Mouse (Mus musculus) spleen, postnatal 10 days (tissue): ENCODE results near the gene Spata48.

Source experiments
- DNase-seq, 2 experiments: peaks; one replicate each; pipeline ENCODE4 v3.0.0; 2021 to 2022; ENCODE audit warnings: low spot score in 2 of 2

Spata48 gene

GRCm38 (mm10) chr11:11461635-11462560 lies at the start of gene Spata48, which contains the start of gene Zpbp:
Gene Spata48 (plus strand): TSS chr11:11462094.
Gene Zpbp (minus strand): TSS chr11:11462408.
- DNase-seq, result peak; percentile 95 to 96

- DNase-seq, result no peak
Observed at GRCm38 (mm10) chr11:11414188-11414587, 47.7 kb upstream of the Spata48 start.

GRCm38 (mm10) chr11:11417356-11417755 lies 44.5 kb upstream of the Spata48 start:
- DNase-seq, result no peak

GRCm38 (mm10) chr11:11455037-11455436 lies 6.9 kb upstream of the Spata48 start:
- no peak for DNase-seq

DNA sequence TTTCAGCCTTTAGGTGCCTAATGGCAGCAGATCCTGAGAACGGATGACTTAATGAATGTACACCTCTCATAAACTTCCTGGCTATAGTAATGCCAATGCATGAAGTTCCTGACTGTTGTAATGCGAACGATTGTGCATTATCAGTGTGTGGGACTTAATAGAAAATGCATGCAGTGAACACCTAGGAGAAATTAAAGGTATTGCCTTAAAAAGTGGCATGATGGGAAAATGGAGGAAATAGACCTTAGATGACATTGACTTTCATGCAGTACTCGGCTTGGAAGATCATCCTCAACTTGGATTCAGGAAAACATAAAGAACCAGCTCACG lies 632 bp downstream of the Spata48 start:
- no peak for DNase-seq

DNA sequence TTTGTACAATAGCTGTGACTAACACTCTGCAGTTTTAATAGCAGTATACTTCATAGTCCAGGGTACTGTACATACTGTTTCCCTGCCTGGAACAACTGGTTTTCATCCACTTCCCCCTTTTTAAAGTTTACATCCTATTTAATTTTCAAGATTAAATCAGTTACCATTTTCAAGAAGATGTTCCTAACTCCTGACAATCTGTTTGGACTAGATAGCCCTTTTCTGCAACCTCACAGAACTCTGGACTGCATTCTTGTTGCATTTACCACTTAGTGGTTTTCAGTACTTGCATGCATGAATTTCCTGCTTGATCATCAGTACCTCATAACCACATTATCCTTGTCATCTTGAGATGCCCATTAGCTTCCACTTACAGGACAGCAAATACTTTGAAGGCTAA lies 7.0 kb downstream of the Spata48 start:
- no peak for DNase-seq

DNA sequence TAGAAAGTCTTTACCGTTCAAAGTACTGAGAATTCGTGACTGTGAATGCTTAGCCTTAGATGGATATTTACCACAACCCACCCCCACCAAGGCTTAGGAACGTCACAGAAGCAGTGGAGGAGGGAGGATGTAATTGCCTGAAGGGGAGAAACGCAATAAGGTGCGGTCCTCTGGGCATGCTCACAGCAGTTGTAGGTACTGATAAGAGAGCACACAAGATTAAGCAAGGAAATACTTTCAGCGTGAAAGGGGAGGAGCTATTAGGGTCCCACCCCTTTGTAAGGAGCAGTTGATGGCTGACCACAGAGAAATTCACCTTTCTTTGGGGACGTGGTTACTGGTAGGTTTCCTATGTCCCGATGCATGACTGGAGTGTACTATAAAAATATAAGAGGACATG lies 22.5 kb downstream of the Spata48 start:
- DNase-seq, result no peak

DNA sequence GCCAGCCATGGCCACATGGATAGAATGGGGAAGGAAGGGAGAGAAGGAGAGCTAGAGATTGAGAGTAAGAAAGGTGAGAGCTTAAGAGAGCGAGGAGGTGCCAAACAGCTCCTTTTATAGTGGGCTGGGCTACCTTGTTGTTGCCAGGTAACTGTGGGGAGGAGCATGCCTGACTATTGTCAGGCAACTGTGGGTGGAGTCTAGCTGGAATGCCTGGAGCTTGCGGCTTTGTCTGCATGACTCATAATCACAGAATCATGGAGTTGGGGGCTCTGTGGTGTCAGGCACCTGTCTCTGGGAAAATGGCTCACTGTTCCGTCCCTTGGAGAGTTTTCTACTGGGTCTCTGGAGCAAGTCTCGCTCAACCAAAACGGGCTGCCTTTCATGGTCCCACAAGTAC lies 30.1 kb downstream of the Spata48 start:
- DNase-seq, result no peak

- DNase-seq, result no peak
Observed at GRCm38 (mm10) chr11:11495697-11496096, 33.8 kb downstream of the Spata48 start.

- peak in 1 of 2 experiments; percentile 65 for DNase-seq
Observed at GRCm38 (mm10) chr11:11499944-11500343, 38.0 kb downstream of the Spata48 start.

DNA sequence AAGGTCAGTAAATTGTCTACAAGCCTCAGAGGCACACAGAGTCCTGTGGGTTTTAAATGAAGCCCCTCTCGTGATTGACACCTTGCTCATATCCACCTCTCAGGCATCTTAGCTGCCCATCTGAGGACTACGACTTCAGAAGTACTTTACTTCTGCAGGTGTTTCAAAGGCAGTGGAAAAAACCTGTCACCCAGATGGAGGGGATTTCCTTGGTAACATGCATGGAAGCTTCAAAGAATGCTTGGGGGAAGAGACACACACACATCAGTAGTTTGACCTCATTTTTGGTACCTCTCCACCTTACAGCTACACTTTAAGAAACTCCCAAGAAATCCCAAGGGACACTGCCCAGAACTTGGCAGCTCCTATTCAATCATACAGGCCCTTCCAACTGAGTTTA lies 44.3 kb downstream of the Spata48 start:
- DNase-seq, result no peak

- no peak for DNase-seq
Observed at GRCm38 (mm10) chr11:11509413-11509812, 47.5 kb downstream of the Spata48 start.

GRCm38 (mm10) chr11:11512056-11512455 lies 50.2 kb downstream of the Spata48 start:
- DNase-seq, result no peak

GRCm38 (mm10) chr11:11513008-11513799 lies 51.3 kb downstream of the Spata48 start:
- DNase-seq, result no peak

DNA sequence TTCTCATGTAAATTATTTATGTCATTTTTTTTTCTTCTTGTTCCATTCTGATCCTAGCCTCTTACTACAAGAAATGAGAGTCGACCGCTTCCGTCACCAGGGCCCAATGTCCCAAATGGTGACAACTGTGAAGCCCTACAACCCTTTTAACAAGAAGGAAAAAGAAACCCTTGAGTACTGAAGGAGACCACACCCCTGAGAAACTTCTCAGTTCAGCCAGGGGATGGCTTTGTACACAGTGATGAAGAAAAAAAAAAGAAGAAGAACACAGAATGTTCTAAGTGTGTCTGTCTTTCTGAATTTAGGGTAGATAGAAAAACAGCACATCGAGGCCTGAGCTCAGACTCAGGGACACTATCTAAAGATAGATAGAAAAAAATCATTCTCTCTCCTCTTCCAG lies 53.0 kb downstream of the Spata48 start:
- no peak for DNase-seq

GRCm38 (mm10) chr11:11517781-11518435 lies 56.0 kb downstream of the Spata48 start:
- DNase-seq, result no peak

DNA sequence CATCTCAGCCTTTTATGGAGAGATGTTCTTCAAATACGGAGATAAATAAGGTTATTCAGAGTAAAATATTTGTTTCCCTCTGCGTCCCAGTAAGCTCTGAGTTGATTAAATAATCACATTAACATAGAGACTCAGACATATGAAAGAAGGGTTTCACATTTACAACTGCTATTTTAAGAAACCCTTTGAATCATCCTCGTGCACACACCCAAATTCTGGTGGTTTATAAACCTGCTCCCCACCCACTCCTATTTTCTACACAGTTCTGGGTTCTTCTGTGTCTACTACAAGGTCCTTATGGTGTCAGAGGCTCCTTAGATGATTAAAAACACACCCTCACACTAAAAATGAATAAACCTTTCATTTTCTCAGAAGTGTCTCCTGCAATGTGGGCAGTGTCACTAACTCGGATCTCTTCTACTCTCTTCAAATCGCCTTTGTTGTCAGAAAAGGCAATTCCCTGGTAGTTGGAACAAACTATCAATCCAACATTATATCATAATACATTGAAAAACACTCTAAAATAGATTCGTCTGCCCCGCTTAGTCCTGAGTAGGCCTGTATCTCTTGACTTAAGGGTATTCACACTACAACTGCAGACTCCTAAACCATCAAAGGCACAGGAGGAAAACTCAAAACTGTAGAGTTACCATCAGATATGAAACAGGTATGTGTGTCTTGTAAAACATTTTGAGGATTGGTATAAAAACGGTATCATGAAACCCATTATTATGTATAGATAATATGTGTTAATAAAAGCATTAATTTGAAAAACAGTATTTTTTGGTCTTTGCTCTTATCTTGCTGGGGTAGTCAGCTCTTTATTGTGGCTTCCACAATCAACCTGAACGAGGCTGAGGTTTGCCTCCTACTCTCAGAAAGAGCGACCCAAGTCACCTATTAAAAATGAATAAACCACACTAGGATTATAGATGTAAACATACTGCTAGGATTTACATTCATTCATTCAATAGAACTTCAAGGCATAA lies 57.7 kb downstream of the Spata48 start:
- no peak for DNase-seq

DNA sequence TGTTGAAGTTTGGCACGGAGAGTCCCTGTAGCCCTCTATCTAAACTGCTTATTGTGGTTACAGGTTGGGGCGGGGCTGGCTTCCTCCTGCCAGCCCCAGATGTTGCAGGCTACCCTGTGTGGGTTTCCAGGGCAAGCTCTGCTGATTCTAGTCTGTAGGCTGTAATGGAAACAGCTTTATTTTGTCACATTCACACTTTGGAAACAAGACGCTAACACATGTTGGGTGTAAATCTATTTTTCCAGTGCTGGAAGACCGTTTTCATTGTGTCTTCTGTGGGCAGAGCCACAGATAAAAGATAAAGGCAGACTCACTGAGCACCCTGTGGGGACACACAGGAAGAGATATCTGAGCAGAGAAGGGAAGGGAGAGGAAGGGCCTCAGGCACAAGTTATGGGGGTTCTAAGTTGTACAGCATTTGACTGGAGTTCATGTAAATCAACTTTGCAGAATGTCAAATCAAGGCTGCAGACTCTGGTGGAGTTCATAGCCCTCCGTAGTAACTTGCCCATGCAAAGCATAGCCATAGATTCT lies 60.1 kb downstream of the Spata48 start:
- DNase-seq, result peak in 1 of 2 experiments; percentile 69

DNA sequence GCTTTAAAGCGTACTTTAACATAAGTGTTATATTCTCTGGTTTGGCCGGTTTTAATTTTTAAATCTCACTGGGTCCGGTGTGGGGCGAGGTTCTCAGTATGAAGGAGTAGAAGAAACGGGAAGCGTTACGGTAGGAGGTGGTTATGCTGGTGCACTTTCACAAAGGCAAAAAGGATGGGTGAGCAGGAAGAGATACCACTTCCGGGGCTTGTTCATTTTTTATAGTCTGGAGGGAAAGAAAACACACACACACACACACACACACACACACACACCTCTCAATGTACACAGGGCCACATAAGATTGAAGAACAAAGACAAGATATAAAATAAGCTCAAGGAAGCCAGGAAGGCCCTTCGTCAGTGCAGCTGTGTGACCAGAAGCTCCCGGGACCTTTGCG lies 66.9 kb downstream of the Spata48 start:
- peak in 1 of 2 experiments; percentile 26 for DNase-seq

GRCm38 (mm10) chr11:11529165-11529564 lies 67.3 kb downstream of the Spata48 start:
- DNase-seq, result no peak

- DNase-seq, result no peak
Observed at GRCm38 (mm10) chr11:11530126-11530525, 68.2 kb downstream of the Spata48 start.
